Comparison of ENCODE assay signal across 12 mouse cellular contexts in genomic region chr2:26549801-26550200, GRCm38 (mm10). TPM values are rescaled to one million over a fixed set of nuclear protein-coding genes. Genes with fewer than 3 reads are reported as not detected.
A peak's percentile ranks its signal among the peaks of the same experiment; 100 is the strongest.
DNase-seq lines count a peak whose midpoint lies in the region; ATAC-seq and TF ChIP-seq lines count a peak whose summit lies in the region.
"Had no signal": no experiment of that assay in that cellular context is flagged by ENCODE, and none has a peak within 500 bp of the region (broad histone marks: within the 10 kb centered on the region; RNA-seq: fewer than 3 reads in every experiment).

No protein-coding gene starts in this region.

- no peak overlapping the region for H3K4me2 ChIP-seq in hindbrain, embryonic 16.5 days (ENCODE audit: low read length)
- H3K4me2 ChIP-seq in hindbrain, embryonic 11.5 days (replicated peaks; ENCODE audit: low read depth, low read length) = no peak overlapping the region
- no peak overlapping the region for H3K4me2 ChIP-seq in lung, postnatal 0 days (replicated peaks; ENCODE audit: low read depth, low read length)

- ATAC-seq in hindbrain, embryonic 16.5 days = no peak
- no peak for ATAC-seq in hindbrain, embryonic 11.5 days (ENCODE audit: low FRiP score)
- ATAC-seq in lung, postnatal 0 days = peak; percentile 39
- ATAC-seq: intestine, postnatal 0 days had no signal

- no peak overlapping the region for H3K4me3 ChIP-seq in hindbrain, embryonic 16.5 days (ENCODE audit: low read length)
- H3K4me3 ChIP-seq in hindbrain, embryonic 11.5 days (ENCODE audit: low read depth, low read length) = no peak overlapping the region
- no peak overlapping the region for H3K4me3 ChIP-seq in bone marrow, adult 2 months (replicated peaks; ENCODE audit: control insufficient read depth, low read depth, low read length)
- no peak overlapping the region for H3K4me3 ChIP-seq in lung, postnatal 0 days (ENCODE audit: low read depth, low read length)
- H3K4me3 ChIP-seq: limb, embryonic 10.5 days had no signal

- H3K27me3 ChIP-seq in hindbrain, embryonic 16.5 days (replicated peaks; ENCODE audit: control insufficient read depth, insufficient read depth, low read length) = no peaks in the 10 kb centered on the region
- no peaks in the 10 kb centered on the region for H3K27me3 ChIP-seq in hindbrain, embryonic 11.5 days (ENCODE audit: control insufficient read depth, insufficient read depth, low read length)
- no peaks in the 10 kb centered on the region for H3K27me3 ChIP-seq in lung, postnatal 0 days (replicated peaks; ENCODE audit: insufficient read depth, low read length)

- H3K9me3 ChIP-seq in hindbrain, embryonic 16.5 days (ENCODE audit: control insufficient read depth, low read length) = no peaks in the 10 kb centered on the region
- no peaks in the 10 kb centered on the region for H3K9me3 ChIP-seq in hindbrain, embryonic 11.5 days (ENCODE audit: control insufficient read depth, low read length)
- no peaks in the 10 kb centered on the region for H3K9me3 ChIP-seq in lung, postnatal 0 days (ENCODE audit: low read length)
- H3K9me3 ChIP-seq: limb, embryonic 10.5 days had no signal

- WGBS in hindbrain, embryonic 16.5 days = 89% methylated on average over 10 of the region's 10 CpGs
- whole genome bisulfite sequencing in hindbrain, embryonic 11.5 days = 80% methylated on average over 10 of the region's 10 CpGs
- WGBS in bone marrow, adult 2 months = 29% methylated on average over 10 of the region's 10 CpGs
- 32% methylated on average over 10 of the region's 10 CpGs for WGBS in lung, postnatal 0 days

- no peak for TF ChIP-seq EP300 in lung, postnatal 0 days (IDR thresholded peaks at IDR 0.05)

- H3K9ac ChIP-seq in hindbrain, embryonic 16.5 days (ENCODE audit: low read depth, low read length) = no peak overlapping the region
- no peak overlapping the region for H3K9ac ChIP-seq in hindbrain, embryonic 11.5 days (ENCODE audit: low read depth, low read length)
- 0 out of 2 replicates have a peak overlapping the region, but pooled peaks have one; percentile 12 for H3K9ac ChIP-seq in lung, postnatal 0 days (replicated peaks; ENCODE audit: low read depth)

- no peak for DNase-seq in hindbrain, embryonic 11.5 days (ENCODE audit: low spot score)
- peak; percentile 73 for DNase-seq in 416B (ENCODE audit: low read depth)
- peak; percentile 67 for DNase-seq in lung, postnatal 0 days (ENCODE audit: low spot score)
- DNase-seq in cerebellum, adult 11-12 months = no peak
- DNase-seq in layer of hippocampus, adult 8-10 months (ENCODE audit: low spot score in 2 of 2) = no peak
- DNase-seq in right cerebral cortex, postnatal 14 days = no peak

- 0 out of 2 replicates have a peak overlapping the region, but pooled peaks have one; percentile 6 for H3K27ac ChIP-seq in hindbrain, embryonic 16.5 days (ENCODE audit: low read depth, low read length)
- H3K27ac ChIP-seq in hindbrain, embryonic 11.5 days (ENCODE audit: low read depth, low read length) = no peak overlapping the region
- peak overlapping the region; percentile 88 for H3K27ac ChIP-seq in bone marrow, adult 2 months (ENCODE audit: control insufficient read depth, insufficient read depth, low read depth, low read length, poor library complexity)
- H3K27ac ChIP-seq in lung, postnatal 0 days (ENCODE audit: low read length) = peak overlapping the region; percentile 38; the same call in 1 of the 2 replicates
- H3K27ac ChIP-seq: limb, embryonic 10.5 days had no signal

- TF ChIP-seq CTCF in bone marrow, adult 2 months (IDR thresholded peaks at IDR 0.05; ENCODE audit: control insufficient read depth, insufficient read depth, low read length) = no peak
- peak; percentile 13; the same call in 1 of the 2 replicates for TF ChIP-seq CTCF in lung, postnatal 0 days (IDR thresholded peaks at IDR 0.05)

- H3K4me1 ChIP-seq in hindbrain, embryonic 16.5 days (ENCODE audit: control insufficient read depth, insufficient read depth, low read depth, low read length) = peaks cover 3% of the 10 kb centered on the region
- peaks cover 7% of the 10 kb centered on the region; the same call in 1 of the 2 replicates for H3K4me1 ChIP-seq in hindbrain, embryonic 11.5 days (replicated peaks; ENCODE audit: control insufficient read depth, insufficient read depth, low read length)
- peaks cover 22% of the 10 kb centered on the region for H3K4me1 ChIP-seq in bone marrow, adult 2 months (ENCODE audit: control insufficient read depth, insufficient read depth, low read length)
- peaks cover 39% of the 10 kb centered on the region for H3K4me1 ChIP-seq in lung, postnatal 0 days (ENCODE audit: insufficient read depth, low read depth, low read length)

- no peak for TF ChIP-seq POLR2A in bone marrow, adult 2 months (IDR thresholded peaks at IDR 0.05; ENCODE audit: borderline replicate concordance, control insufficient read depth, low read depth, low read length)

- H3K36me3 ChIP-seq in hindbrain, embryonic 16.5 days (ENCODE audit: control insufficient read depth, insufficient read depth, low read length) = no peaks in the 10 kb centered on the region
- no peaks in the 10 kb centered on the region for H3K36me3 ChIP-seq in hindbrain, embryonic 11.5 days (ENCODE audit: control insufficient read depth, insufficient read depth, low read length)
- no peaks in the 10 kb centered on the region for H3K36me3 ChIP-seq in lung, postnatal 0 days (ENCODE audit: insufficient read depth, low read length)
- H3K36me3 ChIP-seq: limb, embryonic 10.5 days had no signal

RNA-seq across cellular contexts. Expression of gene Egfl7, which starts 30.0 kb away (rescaled TPM):
- 75.4 and 76.2 TPM in 2 replicates for polyA plus RNA-seq in hindbrain, embryonic 16.5 days (2015; fragmentation: Nextera tagmentation; extraction: Ambion mirVana)
- 62.7 and 65.2 TPM in 2 replicates for polyA plus RNA-seq in hindbrain, embryonic 11.5 days (2014; fragmentation: Nextera tagmentation; extraction: Ambion mirVana)
- polyA plus RNA-seq in bone marrow, adult 2 months (2011; ENCODE audit: insufficient read depth, insufficient read length, low replicate concordance, missing spikeins) = 91.0 and 128 TPM in 2 replicates
- polyA plus RNA-seq in lung, postnatal 0 days (2015; fragmentation: Nextera tagmentation; extraction: Ambion mirVana) = 412 and 467 TPM in 2 replicates
- total RNA-seq in layer of hippocampus, adult 8-10 months (2022) = 10 to 100 TPM; 62.4 to 90.7 (median 72.7) TPM

RNA-seq across cellular contexts. Expression of gene Notch1, which starts 33.3 kb away (rescaled TPM):
- polyA plus RNA-seq in hindbrain, embryonic 16.5 days (2015; fragmentation: Nextera tagmentation; extraction: Ambion mirVana) = 13.3 and 15.1 TPM in 2 replicates
- polyA plus RNA-seq in hindbrain, embryonic 11.5 days (2014; fragmentation: Nextera tagmentation; extraction: Ambion mirVana) = 48.9 and 66.8 TPM in 2 replicates
- 21.8 and 36.9 TPM in 2 replicates for polyA plus RNA-seq in bone marrow, adult 2 months (2011; ENCODE audit: insufficient read depth, insufficient read length, low replicate concordance, missing spikeins)
- 11.8 and 14.7 TPM in 2 replicates for polyA plus RNA-seq in lung, postnatal 0 days (2015; fragmentation: Nextera tagmentation; extraction: Ambion mirVana)
- 10 to 100 TPM; 31.0 to 36.2 (median 34.2) TPM for total RNA-seq in layer of hippocampus, adult 8-10 months (2022)

RNA-seq across cellular contexts. Expression of gene Gm20532, which starts 36.6 kb away (rescaled TPM):
- polyA plus RNA-seq in hindbrain, embryonic 16.5 days (2015; fragmentation: Nextera tagmentation; extraction: Ambion mirVana) = not detected in 2 replicates
- polyA plus RNA-seq in hindbrain, embryonic 11.5 days (2014; fragmentation: Nextera tagmentation; extraction: Ambion mirVana) = not detected in 2 replicates
- not detected in 2 replicates for polyA plus RNA-seq in bone marrow, adult 2 months (2011; ENCODE audit: insufficient read depth, insufficient read length, low replicate concordance, missing spikeins)
- not detected in 2 replicates for polyA plus RNA-seq in lung, postnatal 0 days (2015; fragmentation: Nextera tagmentation; extraction: Ambion mirVana)
- not detected for total RNA-seq in layer of hippocampus, adult 8-10 months (2022)
- total RNA-seq: gastrocnemius, adult 18-20 months had no signal
- polyA plus RNA-seq: embryonic facial prominence, embryonic 14.5 days; intestine, postnatal 0 days; limb, embryonic 10.5 days had no signal

RNA-seq across cellular contexts. Expression of gene Agpat2, which starts 54.4 kb away (rescaled TPM):
- 6.2 and 7.2 TPM in 2 replicates for polyA plus RNA-seq in hindbrain, embryonic 16.5 days (2015; fragmentation: Nextera tagmentation; extraction: Ambion mirVana)
- polyA plus RNA-seq in hindbrain, embryonic 11.5 days (2014; fragmentation: Nextera tagmentation; extraction: Ambion mirVana) = 7.3 and 7.5 TPM in 2 replicates
- 10.6 and 32.5 TPM in 2 replicates for polyA plus RNA-seq in bone marrow, adult 2 months (2011; ENCODE audit: insufficient read depth, insufficient read length, low replicate concordance, missing spikeins)
- 59.5 and 72.8 TPM in 2 replicates for polyA plus RNA-seq in lung, postnatal 0 days (2015; fragmentation: Nextera tagmentation; extraction: Ambion mirVana)
- 1 to 10 TPM; 1.1 to 4.9 (median 3.7) TPM for total RNA-seq in layer of hippocampus, adult 8-10 months (2022)

Comparison
In these comparisons a context has a peak if more than half of its experiments do, and no peak if none do; other contexts are left out.
1. DNase-seq: peak in 416B (single experiment) and lung, postnatal 0 days (single experiment); none in hindbrain, embryonic 11.5 days (single experiment), cerebellum, adult 11-12 months (single experiment), layer of hippocampus, adult 8-10 months (0 of 2) and right cerebral cortex, postnatal 14 days (single experiment).